12 mouse cellular contexts compared by ENCODE assay signal in genomic region chr3:96000921-96001501, GRCm38 (mm10). TPM values are rescaled to one million over a fixed set of nuclear protein-coding genes. Genes with fewer than 3 reads are reported as not detected.
A peak's percentile ranks its signal among the peaks of the same experiment; 100 is the strongest.
DNase-seq lines count a peak whose midpoint lies in the region; ATAC-seq and TF ChIP-seq lines count a peak whose summit lies in the region.
"Had no signal": no experiment of that assay in that cellular context is flagged by ENCODE, and none has a peak within 500 bp of the region (broad histone marks: within the 10 kb centered on the region; RNA-seq: fewer than 3 reads in every experiment).

No protein-coding gene starts in this region.

- H3K27ac ChIP-seq in embryonic facial prominence, embryonic 12.5 days = 0 out of 2 replicates have a peak overlapping the region, but pooled peaks have one; percentile 30
- H3K27ac ChIP-seq in embryonic facial prominence, embryonic 10.5 days (replicated peaks) = no peak overlapping the region
- H3K27ac ChIP-seq in left cerebral cortex, adult 2 months = peak overlapping the region; percentile 71
- 0 out of 2 replicates have a peak overlapping the region, but pooled peaks have one; percentile 7 for H3K27ac ChIP-seq in embryonic facial prominence, embryonic 13.5 days
- H3K27ac ChIP-seq: midbrain, embryonic 15.5 days had no signal

- no peak for TF ChIP-seq CTCF in left cerebral cortex, adult 2 months (IDR thresholded peaks at IDR 0.05)

- H3K9ac ChIP-seq in embryonic facial prominence, embryonic 12.5 days = no peak overlapping the region
- peak overlapping the region; percentile 41; the same call in 1 of the 2 replicates for H3K9ac ChIP-seq in embryonic facial prominence, embryonic 13.5 days
- H3K9ac ChIP-seq: forebrain, postnatal 0 days; liver, embryonic 13.5 days; midbrain, embryonic 15.5 days had no signal

- no peaks in the 10 kb centered on the region for H3K36me3 ChIP-seq in embryonic facial prominence, embryonic 12.5 days
- peaks cover 17% of the 10 kb centered on the region for H3K36me3 ChIP-seq in embryonic facial prominence, embryonic 10.5 days (replicated peaks)
- H3K36me3 ChIP-seq in embryonic facial prominence, embryonic 13.5 days = peaks cover 8% of the 10 kb centered on the region; the same call in 1 of the 2 replicates
- H3K36me3 ChIP-seq in megakaryocyte, embryonic 14.5 days (replicated peaks; ENCODE audit: low read length) = peaks cover 28% of the 10 kb centered on the region
- H3K36me3 ChIP-seq: liver, embryonic 13.5 days had no signal

- H3K9me3 ChIP-seq in embryonic facial prominence, embryonic 12.5 days = no peaks in the 10 kb centered on the region
- H3K9me3 ChIP-seq in embryonic facial prominence, embryonic 10.5 days = no peaks in the 10 kb centered on the region
- no peaks in the 10 kb centered on the region for H3K9me3 ChIP-seq in embryonic facial prominence, embryonic 13.5 days
- H3K9me3 ChIP-seq in megakaryocyte, embryonic 14.5 days = no peaks in the 10 kb centered on the region
- H3K9me3 ChIP-seq: liver, embryonic 13.5 days; midbrain, embryonic 15.5 days had no signal

- 64% methylated on average over 9 of the region's 9 CpGs for WGBS in embryonic facial prominence, embryonic 12.5 days
- 73% methylated on average over 9 of the region's 9 CpGs for WGBS in embryonic facial prominence, embryonic 10.5 days
- WGBS in embryonic facial prominence, embryonic 13.5 days = 59% methylated on average over 9 of the region's 9 CpGs

- peaks cover 15% of the 10 kb centered on the region for H3K4me1 ChIP-seq in embryonic facial prominence, embryonic 12.5 days
- H3K4me1 ChIP-seq in embryonic facial prominence, embryonic 10.5 days = peaks cover 37% of the 10 kb centered on the region
- H3K4me1 ChIP-seq in embryonic facial prominence, embryonic 13.5 days = peaks cover 27% of the 10 kb centered on the region
- peaks cover 80% of the 10 kb centered on the region for H3K4me1 ChIP-seq in megakaryocyte, embryonic 14.5 days

- no peak overlapping the region for H3K4me3 ChIP-seq in embryonic facial prominence, embryonic 12.5 days
- H3K4me3 ChIP-seq in embryonic facial prominence, embryonic 10.5 days = no peak overlapping the region
- H3K4me3 ChIP-seq in left cerebral cortex, adult 2 months = no peak overlapping the region
- no peak overlapping the region for H3K4me3 ChIP-seq in embryonic facial prominence, embryonic 13.5 days
- H3K4me3 ChIP-seq in megakaryocyte, embryonic 14.5 days (replicated peaks) = peak overlapping the region; percentile 83
- H3K4me3 ChIP-seq: liver, embryonic 13.5 days; midbrain, embryonic 15.5 days had no signal

- no peak overlapping the region for H3K4me2 ChIP-seq in embryonic facial prominence, embryonic 12.5 days (replicated peaks)
- no peak overlapping the region for H3K4me2 ChIP-seq in embryonic facial prominence, embryonic 13.5 days
- H3K4me2 ChIP-seq: liver, embryonic 13.5 days; midbrain, embryonic 15.5 days had no signal

- intact Hi-C loops in left cerebral cortex, adult 2 months (cut with DNase I) = loop anchor here (5.0 kb wide), 1 partner anchor 41 kb away; no protein-coding TSS in a partner anchor
- intact Hi-C loops in gastrocnemius, postnatal 36 days (cut with DNase I) = no loop called here

- DNase-seq in embryonic facial prominence, embryonic 10.5 days (ENCODE audit: low spot score) = no peak
- DNase-seq in left cerebral cortex, adult 2 months (ENCODE audit: extremely low spot score in 1 of 2, low spot score in 2 of 2) = no peak
- no peak for DNase-seq in left cerebral cortex, adult 11 months (ENCODE audit: low spot score)
- DNase-seq in gastrocnemius, postnatal 36 days = no peak
- DNase-seq: forebrain, postnatal 0 days; liver, embryonic 13.5 days had no signal

- ATAC-seq in embryonic facial prominence, embryonic 12.5 days (ENCODE audit: insufficient number of reproducible peaks, insufficient read depth, low FRiP score, low TSS enrichment) = no peak
- ATAC-seq in embryonic facial prominence, embryonic 13.5 days (ENCODE audit: insufficient number of reproducible peaks, insufficient read depth, low FRiP score, low TSS enrichment, low read depth) = no peak
- no peak for ATAC-seq in erythroid progenitor cell, adult 5-6 weeks (replicated peaks; ENCODE audit: low FRiP score, poor library complexity, severe bottlenecking)
- ATAC-seq: forebrain, postnatal 0 days; inflammation-experienced regulatory T-cells, adult 6 months; midbrain, embryonic 15.5 days had no signal

- H3K27me3 ChIP-seq in embryonic facial prominence, embryonic 12.5 days = no peaks in the 10 kb centered on the region
- H3K27me3 ChIP-seq in embryonic facial prominence, embryonic 10.5 days (replicated peaks; ENCODE audit: low read depth, poor library complexity, severe bottlenecking) = no peaks in the 10 kb centered on the region
- no peaks in the 10 kb centered on the region for H3K27me3 ChIP-seq in embryonic facial prominence, embryonic 13.5 days
- H3K27me3 ChIP-seq in megakaryocyte, embryonic 14.5 days (replicated peaks) = no peaks in the 10 kb centered on the region
- H3K27me3 ChIP-seq: midbrain, embryonic 15.5 days had no signal

RNA-seq across cellular contexts. Expression of gene Plekho1, which starts 5.2 kb away (rescaled TPM):
- 71.9 and 85.9 TPM in 2 replicates for polyA plus RNA-seq in embryonic facial prominence, embryonic 12.5 days (2016; fragmentation: Nextera tagmentation; extraction: Ambion mirVana)
- 73.2 and 78.5 TPM in 2 replicates for polyA plus RNA-seq in embryonic facial prominence, embryonic 10.5 days (2016; fragmentation: Nextera tagmentation; extraction: Ambion mirVana)
- total RNA-seq in left cerebral cortex, adult 2 months (2021) = 10 to 100 TPM; 73.5 to 86.9 TPM
- 41.2 and 47.7 TPM in 2 replicates for polyA plus RNA-seq in embryonic facial prominence, embryonic 13.5 days (2015; fragmentation: Nextera tagmentation; extraction: Ambion mirVana)
- polyA plus RNA-seq in megakaryocyte, embryonic 14.5 days (2012; ENCODE audit: insufficient read depth, low replicate concordance) = 556 and 663 TPM in 2 replicates
- total RNA-seq in erythroid progenitor cell, adult 5-6 weeks (2015; ENCODE audit: low replicate concordance) = 12.6 and 13.4 TPM in 2 replicates
- 8.6 and 18.6 TPM in 2 replicates for total RNA-seq in erythroid progenitor cell, adult 5-6 weeks (2017; ENCODE audit: low replicate concordance)
- 10 to 100 TPM; 17.6 to 23.6 TPM for total RNA-seq in gastrocnemius, postnatal 36 days (2021)

RNA-seq across cellular contexts. Expression of gene Vps45, which starts 57.3 kb away (rescaled TPM):
- polyA plus RNA-seq in embryonic facial prominence, embryonic 12.5 days (2016; fragmentation: Nextera tagmentation; extraction: Ambion mirVana) = 43.3 and 43.6 TPM in 2 replicates
- polyA plus RNA-seq in embryonic facial prominence, embryonic 10.5 days (2016; fragmentation: Nextera tagmentation; extraction: Ambion mirVana) = 22.4 and 26.5 TPM in 2 replicates
- total RNA-seq in left cerebral cortex, adult 2 months (2021) = 10 to 100 TPM; 38.3 to 45.9 TPM
- polyA plus RNA-seq in embryonic facial prominence, embryonic 13.5 days (2015; fragmentation: Nextera tagmentation; extraction: Ambion mirVana) = 41.1 and 55.4 TPM in 2 replicates
- polyA plus RNA-seq in megakaryocyte, embryonic 14.5 days (2012; ENCODE audit: insufficient read depth, low replicate concordance) = 19.1 and 19.4 TPM in 2 replicates
- total RNA-seq in erythroid progenitor cell, adult 5-6 weeks (2015; ENCODE audit: low replicate concordance) = 9.0 and 32.3 TPM in 2 replicates
- 8.2 and 34.4 TPM in 2 replicates for total RNA-seq in erythroid progenitor cell, adult 5-6 weeks (2017; ENCODE audit: low replicate concordance)
- total RNA-seq in gastrocnemius, postnatal 36 days (2021) = 10 to 100 TPM; 13.4 to 17.5 TPM
